9 mouse cellular contexts compared by ENCODE assay signal in genomic region chr11:88524437-88524789, GRCm38 (mm10).
A peak's percentile ranks its signal among the peaks of the same experiment; 100 is the strongest.
DNase-seq lines count a peak whose midpoint lies in the region; ATAC-seq and TF ChIP-seq lines count a peak whose summit lies in the region.
"Had no signal": no experiment of that assay in that cellular context is flagged by ENCODE, and none has a peak within 500 bp of the region (broad histone marks: within the 10 kb centered on the region; RNA-seq: fewer than 3 reads in every experiment).

No protein-coding gene starts in this region.

- intact Hi-C loops in heart, postnatal 25 days (cut with DNase I), result loop anchor here (5.0 kb wide), 1 partner anchor 37 kb away; no protein-coding TSS in a partner anchor
- intact Hi-C loops in left cerebral cortex, postnatal 14 days (cut with DNase I), result no loop called here

- no peak for TF ChIP-seq RAD21 in MEL (IDR thresholded peaks at IDR 0.05; ENCODE audit: low read depth, low read length)

- peak overlapping the region; percentile 11 for H3K4me2 ChIP-seq in heart, embryonic 12.5 days
- H3K4me2 ChIP-seq in forebrain, embryonic 16.5 days (ENCODE audit: low read length), result no peak overlapping the region
- H3K4me2 ChIP-seq in liver, postnatal 0 days (ENCODE audit: low read depth, low read length), result no peak overlapping the region

- 0 out of 2 replicates have a peak overlapping the region, but pooled peaks have one; percentile 29 for H3K9ac ChIP-seq in heart, embryonic 12.5 days
- no peak overlapping the region for H3K9ac ChIP-seq in MEL (ENCODE audit: control insufficient read depth, low read depth, low read length, poor library complexity, severe bottlenecking)
- H3K9ac ChIP-seq in forebrain, embryonic 16.5 days (replicated peaks; ENCODE audit: low read depth, low read length), result peak overlapping the region; percentile 11; the same call in 1 of the 2 replicates
- H3K9ac ChIP-seq in liver, postnatal 0 days (replicated peaks), result no peak overlapping the region
- H3K9ac ChIP-seq: liver, embryonic 14.5 days had no signal

- no peaks in the 10 kb centered on the region for H3K9me3 ChIP-seq in heart, embryonic 12.5 days (replicated peaks)
- H3K9me3 ChIP-seq in MEL (replicated peaks; ENCODE audit: insufficient read depth, low read length), result no peaks in the 10 kb centered on the region
- H3K9me3 ChIP-seq in forebrain, embryonic 16.5 days (ENCODE audit: control insufficient read depth, low read length), result no peaks in the 10 kb centered on the region
- H3K9me3 ChIP-seq in liver, postnatal 0 days (ENCODE audit: low read length), result no peaks in the 10 kb centered on the region

- no peak for TF ChIP-seq EP300 in MEL (IDR thresholded peaks at IDR 0.05; ENCODE audit: low read depth in 1 of 2, low read length in 2 of 2)
- TF ChIP-seq EP300 in liver, postnatal 0 days (IDR thresholded peaks at IDR 0.05; ENCODE audit: low read depth), result no peak

- H3K36me3 ChIP-seq in heart, embryonic 12.5 days, result no peaks in the 10 kb centered on the region
- H3K36me3 ChIP-seq in MEL (ENCODE audit: control insufficient read depth in 1 of 2, insufficient read depth in 2 of 2, low read length in 2 of 2), result peaks cover 2 to 17% of the 10 kb centered on the region in 2 experiments; a peak in 3 of 4 replicates
- H3K36me3 ChIP-seq in forebrain, embryonic 16.5 days (ENCODE audit: control insufficient read depth, insufficient read depth), result no peaks in the 10 kb centered on the region
- H3K36me3 ChIP-seq in liver, postnatal 0 days (replicated peaks; ENCODE audit: insufficient read depth, low read length), result no peaks in the 10 kb centered on the region

- no peak overlapping the region for H3K4me3 ChIP-seq in heart, embryonic 12.5 days
- no peak overlapping the region for H3K4me3 ChIP-seq in MEL (ENCODE audit: control insufficient read depth in 1 of 2, insufficient read depth in 1 of 2, low read depth in 2 of 2, low read length in 2 of 2)
- H3K4me3 ChIP-seq in forebrain, embryonic 16.5 days (replicated peaks; ENCODE audit: low read length), result no peak overlapping the region
- no peak overlapping the region for H3K4me3 ChIP-seq in liver, postnatal 0 days (ENCODE audit: low read depth, low read length)

- no peak for TF ChIP-seq POLR2A in MEL (IDR thresholded peaks at IDR 0.05; ENCODE audit: control insufficient read depth in 1 of 2, insufficient read depth in 1 of 2, low read depth in 1 of 2, low read length in 2 of 2, poor library complexity in 1 of 2)

- H3K4me1 ChIP-seq in heart, embryonic 12.5 days (replicated peaks), result peaks cover 89% of the 10 kb centered on the region
- H3K4me1 ChIP-seq in MEL (ENCODE audit: control insufficient read depth in 1 of 2, insufficient read depth in 2 of 2, low read length in 2 of 2), result peaks cover 12 to 16% of the 10 kb centered on the region in 2 experiments
- H3K4me1 ChIP-seq in forebrain, embryonic 16.5 days (replicated peaks; ENCODE audit: control insufficient read depth, insufficient read depth, low read length), result peaks cover 79% of the 10 kb centered on the region
- peaks cover 34% of the 10 kb centered on the region for H3K4me1 ChIP-seq in liver, postnatal 0 days (ENCODE audit: insufficient read depth)

- no peak for TF ChIP-seq CTCF in MEL (IDR thresholded peaks at IDR 0.05 in 2 of 3, conservative IDR thresholded peaks at IDR 0.05 in 1 of 3; ENCODE audit: control insufficient read depth in 1 of 3, insufficient read depth in 1 of 3, low read depth in 2 of 3, low read length in 3 of 3, poor library complexity in 1 of 3, severe bottlenecking in 1 of 3)
- TF ChIP-seq CTCF in liver, postnatal 0 days (IDR thresholded peaks at IDR 0.05; ENCODE audit: low read depth), result no peak

- ATAC-seq in heart, embryonic 12.5 days (ENCODE audit: insufficient number of reproducible peaks, low FRiP score), result 0 out of 2 replicates have a peak, but pooled peaks have one; percentile 13
- peak; percentile 1; the same call in 1 of the 2 replicates for ATAC-seq in forebrain, embryonic 16.5 days
- no peak for ATAC-seq in liver, postnatal 0 days

- H3K27ac ChIP-seq in heart, embryonic 12.5 days (ENCODE audit: poor library complexity, severe bottlenecking), result peak overlapping the region; percentile 95
- H3K27ac ChIP-seq in MEL (ENCODE audit: control insufficient read depth, low read depth, low read length), result peak overlapping the region; percentile 27
- H3K27ac ChIP-seq in forebrain, embryonic 16.5 days (ENCODE audit: low read length), result peak overlapping the region; percentile 83
- peak overlapping the region; percentile 16; the same call in 1 of the 2 replicates for H3K27ac ChIP-seq in liver, postnatal 0 days (ENCODE audit: low read depth)
- H3K27ac ChIP-seq: liver, embryonic 14.5 days had no signal

- no peaks in the 10 kb centered on the region for H3K27me3 ChIP-seq in heart, embryonic 12.5 days (replicated peaks)
- H3K27me3 ChIP-seq in MEL (ENCODE audit: control insufficient read depth in 1 of 2, insufficient read depth in 2 of 2, low read length in 2 of 2), result no peaks in the 10 kb centered on the region
- H3K27me3 ChIP-seq in forebrain, embryonic 16.5 days (replicated peaks; ENCODE audit: control insufficient read depth, insufficient read depth, low read length), result no peaks in the 10 kb centered on the region
- H3K27me3 ChIP-seq in liver, postnatal 0 days (ENCODE audit: insufficient read depth, low read length), result no peaks in the 10 kb centered on the region

- DNase-seq in heart, postnatal 25 days (ENCODE audit: low spot score), result no peak
- DNase-seq in MEL (ENCODE audit: low read depth, low spot score), result no peak
- DNase-seq in liver, postnatal 0 days, result no peak
- DNase-seq in left cerebral cortex, postnatal 14 days (ENCODE audit: low spot score in 2 of 2), result no peak
- no peak for DNase-seq in adrenal gland, adult 18-20 months (ENCODE audit: low spot score in 2 of 2)
- DNase-seq in adrenal gland, postnatal 14 days, result no peak

- H3K79me2 ChIP-seq in MEL (ENCODE audit: control insufficient read depth, insufficient read depth, low read length, poor library complexity), result no peaks in the 10 kb centered on the region

TF ChIP-seq in MEL, 35 proteins besides CTCF, POLR2A, EP300 and RAD21:
- TF ChIP-seq MYB (IDR thresholded peaks at IDR 0.05; ENCODE audit: low read depth, low read length), result no peak
- TF ChIP-seq MAZ (IDR thresholded peaks at IDR 0.05; ENCODE audit: low read depth, low read length), result no peak
- TF ChIP-seq E2F4 (IDR thresholded peaks at IDR 0.05; ENCODE audit: borderline replicate concordance, low read depth, low read length), result no peak
- no peak for TF ChIP-seq SIN3A (IDR thresholded peaks at IDR 0.05; ENCODE audit: low read length)
- no peak for TF ChIP-seq TAL1 (IDR thresholded peaks at IDR 0.05; ENCODE audit: low read length)
- TF ChIP-seq ZKSCAN1 (IDR thresholded peaks at IDR 0.05; ENCODE audit: low read depth, low read length), result no peak
- TF ChIP-seq GABPA (IDR thresholded peaks at IDR 0.05; ENCODE audit: low read depth, low read length), result no peak
- TF ChIP-seq BHLHE40 (IDR thresholded peaks at IDR 0.05; ENCODE audit: borderline replicate concordance, low read depth, low read length), result no peak
- TF ChIP-seq POLR2AphosphoS2 (IDR thresholded peaks at IDR 0.05; ENCODE audit: low read length), result no peak
- no peak for TF ChIP-seq ZC3H11A (IDR thresholded peaks at IDR 0.05; ENCODE audit: low read depth, low read length)
- no peak for TF ChIP-seq RCOR1 (IDR thresholded peaks at IDR 0.05; ENCODE audit: low read depth, low read length)

Comparison
In these comparisons a context has a peak if more than half of its experiments do, and no peak if none do; other contexts are left out.
1. H3K27ac ChIP-seq: peak in every context shown above with its lines; median percentile 95 in heart, embryonic 12.5 days; 83 in forebrain, embryonic 16.5 days; 27 in MEL; 16 in liver, postnatal 0 days.
2. H3K9ac ChIP-seq: peak in heart, embryonic 12.5 days (single experiment) and forebrain, embryonic 16.5 days (single experiment); none in MEL (single experiment) and liver, postnatal 0 days (single experiment).